Mouse (Mus musculus): ENCODE data around the gene Gucy2g.

Gene Gucy2g

DNA sequence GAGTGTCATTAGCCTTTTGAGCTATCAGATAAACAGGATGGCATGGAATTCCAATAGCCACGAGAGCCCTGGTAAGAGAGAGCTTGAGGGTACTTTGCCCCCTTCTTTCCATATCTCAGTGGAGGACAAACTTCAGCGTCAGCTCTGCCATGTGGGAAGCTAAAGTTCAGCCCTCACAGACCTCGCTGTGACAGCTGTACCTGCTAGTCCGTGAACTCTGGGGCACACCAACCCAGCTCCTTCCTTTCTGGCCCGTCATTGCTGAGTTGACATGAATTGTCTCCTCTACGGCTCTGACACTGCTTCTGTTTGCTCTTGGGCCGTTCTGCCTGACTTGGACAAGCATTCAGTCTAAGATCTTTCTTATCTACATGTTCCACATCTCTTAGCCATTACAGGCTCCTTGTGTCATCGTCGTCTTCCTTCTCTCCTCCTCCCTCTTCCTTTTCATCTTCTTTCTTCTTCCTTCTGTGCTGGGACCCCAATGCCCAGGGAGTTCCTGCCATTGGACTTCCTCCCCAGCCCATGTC is 7.0 kb upstream of the Gucy2g start:
- DNase-seq (ENCODE audit: low read depth): no peak

DNA sequence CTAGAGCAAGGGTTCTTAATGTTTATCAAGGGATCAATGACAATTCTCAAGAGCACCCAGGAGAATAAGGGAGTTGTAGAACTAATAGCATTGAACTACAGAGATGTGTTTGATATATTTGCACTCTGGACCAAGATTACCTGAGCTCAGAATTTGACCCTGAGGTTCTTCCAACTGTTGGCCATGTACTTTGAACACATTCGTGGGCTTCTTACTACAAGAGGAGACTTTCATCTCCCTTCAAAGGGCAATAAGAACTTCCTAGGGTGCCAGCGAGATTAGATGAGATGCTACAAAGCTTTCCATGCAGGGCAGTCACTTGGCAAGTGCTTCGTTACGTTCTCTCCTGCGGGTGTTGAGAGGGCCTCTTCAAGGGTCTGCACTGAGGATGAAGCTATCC is 6.5 kb upstream of the Gucy2g start:
- DNase-seq (ENCODE audit: low read depth): no peak

DNA sequence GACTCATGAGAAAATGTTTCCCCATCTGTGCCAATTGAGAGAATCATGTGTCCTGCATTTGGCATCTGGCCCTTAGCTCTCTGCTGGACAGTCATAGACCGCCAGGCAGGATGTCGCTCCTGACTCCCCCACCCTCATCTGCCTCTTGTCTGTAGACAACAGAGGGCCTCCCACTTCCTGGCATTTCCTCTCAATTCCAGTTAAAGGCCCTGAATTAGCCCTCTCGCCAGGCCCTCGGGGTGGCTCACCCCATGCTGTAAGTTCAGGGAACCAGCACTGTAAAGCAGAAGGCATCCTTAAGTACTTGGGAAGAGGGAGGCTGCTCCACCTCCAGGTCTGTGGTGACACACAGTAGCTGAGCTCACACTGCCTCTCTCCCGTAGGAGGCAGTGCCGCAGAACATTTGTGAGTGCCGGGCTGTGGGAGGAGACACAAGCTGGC is 3.8 kb upstream of the Gucy2g start:
- no peak for DNase-seq (ENCODE audit: low read depth)

DNA sequence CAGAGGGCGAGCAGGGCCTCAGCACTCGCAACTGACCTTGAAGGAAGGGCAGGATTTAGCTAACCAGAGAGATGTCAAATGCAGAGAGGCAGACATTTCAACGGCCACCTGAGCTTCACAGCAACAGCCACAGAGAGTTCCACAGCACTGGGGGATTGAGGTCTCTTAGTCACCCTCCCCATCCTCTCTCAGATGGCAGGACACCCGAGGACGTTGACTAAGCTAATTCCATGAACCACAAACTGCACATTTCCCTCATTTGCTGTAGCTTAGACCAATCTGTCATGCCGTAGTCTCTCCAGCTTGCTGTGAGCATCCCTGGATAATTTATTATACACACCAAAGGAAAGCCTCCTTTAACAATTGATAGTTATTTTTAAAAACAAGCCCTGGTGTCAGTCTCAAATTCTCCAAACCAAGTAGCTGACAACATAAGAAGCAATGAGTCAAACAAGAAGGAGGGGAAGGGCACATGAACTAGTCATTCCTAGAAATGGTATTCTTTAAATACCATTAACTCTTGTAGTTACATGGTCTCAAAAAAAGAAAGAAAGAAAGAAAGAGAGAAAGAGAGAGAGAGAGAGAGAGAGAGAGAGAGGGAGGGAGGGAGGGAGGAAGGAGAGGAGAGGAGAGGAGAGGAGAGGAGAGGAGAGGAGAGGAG is 1.1 kb downstream of the Gucy2g start:
- no peak for DNase-seq (ENCODE audit: low read depth)

DNA sequence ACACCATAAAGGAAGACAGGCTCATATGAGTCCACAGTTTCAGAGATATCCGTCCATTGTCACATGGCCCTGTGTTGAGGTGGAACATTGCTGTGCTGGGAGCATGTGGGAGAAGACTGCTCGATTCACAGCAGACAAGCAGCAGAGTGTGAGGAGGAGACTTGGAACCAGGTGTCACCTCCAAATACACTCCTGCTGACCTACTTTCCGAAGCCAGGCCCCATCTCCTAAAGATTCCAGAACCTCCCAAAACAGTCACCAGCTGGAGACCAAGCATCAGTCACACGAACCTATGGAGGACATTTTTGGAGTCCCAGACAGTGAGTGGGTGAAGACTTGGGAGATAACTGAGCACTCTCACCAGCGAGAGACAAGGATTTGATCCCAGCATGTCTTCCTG is 4.5 kb downstream of the Gucy2g start:
- DNase-seq (ENCODE audit: low read depth): no peak

DNA sequence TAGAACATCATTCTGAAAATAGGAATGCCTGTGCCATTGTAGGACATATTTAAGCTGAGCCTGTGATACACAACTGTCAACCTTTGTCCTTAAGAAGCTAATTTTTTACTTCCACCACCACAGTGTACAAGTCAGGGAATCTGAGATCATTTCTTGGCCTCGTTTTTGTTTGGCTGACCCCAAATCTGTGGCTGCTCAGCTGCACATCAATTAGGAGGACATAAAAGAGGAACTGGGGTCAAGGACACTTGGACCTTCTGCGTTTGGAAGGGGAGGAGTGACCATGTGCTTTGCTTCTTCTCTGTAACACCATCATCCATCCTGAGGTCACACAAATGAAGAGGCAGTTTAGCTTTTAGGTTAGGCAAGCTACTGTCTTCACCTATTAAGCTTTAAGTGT is 5.0 kb downstream of the Gucy2g start:
- no peak for DNase-seq (ENCODE audit: low read depth)

DNA sequence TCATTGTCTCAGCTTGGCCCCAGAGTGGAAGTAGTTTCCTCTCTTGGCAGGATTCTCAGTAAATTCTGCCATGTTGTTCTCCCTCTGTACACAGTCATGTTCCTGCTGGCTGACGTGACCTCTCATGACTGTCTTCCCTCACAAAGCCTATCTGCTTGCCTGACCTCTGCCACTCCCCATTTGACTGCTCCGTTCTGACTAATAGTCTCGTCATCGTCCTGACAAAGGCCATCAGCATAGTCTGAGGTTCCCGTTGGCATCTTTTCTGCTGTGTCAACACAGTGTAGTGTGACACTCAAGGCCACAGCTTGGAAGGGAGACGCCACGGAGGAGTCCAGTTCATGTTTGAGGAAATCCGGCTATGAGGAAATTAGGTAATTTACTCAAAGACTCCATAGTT is 8.9 kb downstream of the Gucy2g start:
- DNase-seq (ENCODE audit: low read depth): no peak

DNA sequence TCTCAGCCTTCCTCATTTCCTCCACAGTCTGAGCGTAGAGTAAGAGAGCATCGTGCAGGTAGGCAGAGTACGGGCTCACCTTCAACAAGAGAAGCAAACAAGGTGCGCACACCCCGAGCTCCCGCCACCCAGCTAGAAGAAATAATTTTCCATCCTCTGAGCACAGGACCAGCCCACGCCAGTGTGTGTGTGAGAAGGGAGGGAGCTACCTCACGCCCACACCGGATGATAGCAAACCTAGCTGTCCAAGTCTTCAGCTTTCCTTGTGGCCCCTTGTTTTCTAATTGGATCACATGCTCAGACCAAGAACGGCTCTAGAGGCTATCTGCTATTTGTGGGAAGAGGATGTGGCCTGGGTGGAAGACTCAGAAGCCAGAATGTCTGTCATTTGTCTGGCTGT is 10.0 kb downstream of the Gucy2g start:
- DNase-seq (ENCODE audit: low read depth): no peak

DNA sequence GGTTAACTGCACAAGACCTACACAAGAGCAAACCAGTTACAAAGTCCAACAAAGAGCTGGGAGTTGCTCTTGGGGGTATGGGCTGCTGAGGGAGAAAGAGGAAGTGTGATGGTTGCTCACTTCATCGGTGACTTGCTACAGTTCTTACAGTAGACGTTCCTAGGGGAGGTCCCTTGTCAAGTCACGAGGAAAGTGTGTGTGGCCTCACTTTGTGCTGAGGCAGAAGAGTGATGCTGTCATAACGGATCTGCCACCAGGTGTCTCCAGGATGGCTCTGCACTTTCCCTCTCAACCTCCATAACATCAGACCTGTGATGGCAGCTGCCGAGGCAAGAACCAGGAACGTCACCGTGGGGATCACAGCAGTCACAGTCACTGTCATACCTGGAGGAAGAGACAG is 13.9 kb downstream of the Gucy2g start:
- no peak for DNase-seq (ENCODE audit: low read depth)

DNA sequence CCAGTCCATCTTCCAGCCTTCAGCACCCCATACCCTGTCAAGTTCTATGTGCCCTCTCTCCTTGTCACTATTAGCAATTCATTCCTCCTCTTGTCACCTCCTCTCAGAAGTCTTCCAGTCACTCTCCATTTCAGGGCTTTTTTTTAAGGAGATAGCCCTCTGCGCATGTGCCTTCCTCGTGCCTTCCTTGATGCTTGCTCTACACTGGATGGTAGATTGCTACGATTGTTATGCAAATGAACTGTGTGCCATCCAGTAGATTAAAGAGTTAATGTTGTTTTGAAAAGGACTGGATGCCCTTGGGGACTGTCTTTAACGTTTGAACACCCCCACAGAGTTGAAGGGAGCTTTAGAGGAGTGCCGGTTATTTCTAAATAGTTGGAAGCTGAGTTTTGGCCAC is 14.4 kb downstream of the Gucy2g start:
- DNase-seq (ENCODE audit: low read depth): no peak

DNA sequence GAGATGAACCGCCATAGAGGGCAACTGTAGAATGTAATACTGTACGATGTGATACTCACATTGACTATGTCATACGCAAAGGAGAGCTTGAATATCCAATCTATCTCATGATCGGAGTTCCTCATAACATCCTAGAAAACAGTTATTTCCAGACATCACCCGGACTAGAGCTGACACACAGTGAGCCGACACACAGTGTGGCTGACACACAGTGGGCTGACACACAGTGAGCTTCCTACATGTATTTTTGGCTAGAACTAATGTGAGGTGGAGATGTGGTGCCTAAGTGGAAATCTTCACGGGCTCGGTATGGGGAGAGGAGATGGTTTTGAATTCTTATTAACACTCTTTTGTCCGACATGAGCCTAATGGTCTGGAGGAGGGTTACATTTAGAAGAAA is 18.8 kb downstream of the Gucy2g start:
- DNase-seq (ENCODE audit: low read depth): no peak

DNA sequence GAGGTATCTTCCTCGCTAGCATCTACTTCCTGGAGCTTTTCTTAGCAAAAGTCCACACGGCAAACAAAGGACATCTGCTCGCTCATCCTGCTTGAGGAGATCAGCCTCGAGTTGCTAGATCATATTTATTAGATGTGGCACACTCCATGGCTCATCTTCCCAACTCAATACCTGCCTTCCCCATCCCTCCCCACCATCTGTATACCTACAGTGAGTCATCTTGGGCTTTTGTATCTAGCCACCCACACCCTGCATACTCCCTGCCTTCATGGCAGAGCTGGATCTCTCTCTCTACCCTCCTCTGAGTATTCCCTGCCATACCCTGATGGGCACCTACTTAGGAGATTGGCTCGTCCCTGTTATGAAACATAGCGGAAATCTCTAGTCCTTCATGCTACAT is 19.8 kb downstream of the Gucy2g start:
- DNase-seq (ENCODE audit: low read depth): no peak

DNA sequence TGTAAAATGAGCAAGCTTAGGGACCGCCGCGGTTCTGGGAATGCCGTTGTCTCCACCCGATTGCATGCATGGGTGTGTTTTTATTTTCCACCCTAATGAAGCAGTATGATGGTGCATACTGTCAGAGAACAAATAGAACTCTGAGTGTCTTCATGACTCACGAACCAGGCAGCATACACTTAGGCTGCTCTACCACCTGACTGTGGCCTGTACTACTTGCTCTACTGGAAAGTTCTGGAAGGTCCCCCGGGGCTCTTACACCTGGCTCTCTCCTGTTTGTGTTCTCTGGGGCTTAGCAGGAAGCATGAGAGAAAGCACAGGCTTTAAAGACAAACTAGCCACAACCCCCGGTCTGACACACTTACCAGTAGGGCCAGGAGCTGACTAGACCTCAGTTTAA is 21.7 kb downstream of the Gucy2g start:
- no peak for DNase-seq (ENCODE audit: low read depth)

DNA sequence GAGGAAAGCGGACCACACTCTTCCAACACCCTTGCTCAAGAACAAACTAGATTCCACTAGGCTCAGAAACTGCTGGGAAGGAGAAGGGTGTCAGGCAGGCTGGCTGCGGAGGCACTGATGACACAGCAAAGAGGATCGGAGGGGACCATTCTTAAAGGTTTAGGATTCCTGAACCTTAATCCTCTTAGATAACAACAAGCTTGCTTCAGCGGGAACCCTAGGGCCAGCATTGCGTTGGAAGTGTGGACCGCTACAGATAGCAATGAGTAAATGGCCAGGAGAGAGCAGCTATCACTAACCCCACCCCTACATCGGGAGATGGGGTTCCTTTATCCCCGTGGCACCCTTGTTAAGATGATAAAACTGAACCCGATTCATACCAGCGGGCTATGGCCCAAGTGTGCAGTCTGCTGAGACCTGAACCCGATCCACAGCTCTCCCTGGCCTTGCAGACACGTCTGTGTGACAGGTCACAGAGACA is 22.3 kb downstream of the Gucy2g start:
- DNase-seq (ENCODE audit: low read depth): no peak

DNA sequence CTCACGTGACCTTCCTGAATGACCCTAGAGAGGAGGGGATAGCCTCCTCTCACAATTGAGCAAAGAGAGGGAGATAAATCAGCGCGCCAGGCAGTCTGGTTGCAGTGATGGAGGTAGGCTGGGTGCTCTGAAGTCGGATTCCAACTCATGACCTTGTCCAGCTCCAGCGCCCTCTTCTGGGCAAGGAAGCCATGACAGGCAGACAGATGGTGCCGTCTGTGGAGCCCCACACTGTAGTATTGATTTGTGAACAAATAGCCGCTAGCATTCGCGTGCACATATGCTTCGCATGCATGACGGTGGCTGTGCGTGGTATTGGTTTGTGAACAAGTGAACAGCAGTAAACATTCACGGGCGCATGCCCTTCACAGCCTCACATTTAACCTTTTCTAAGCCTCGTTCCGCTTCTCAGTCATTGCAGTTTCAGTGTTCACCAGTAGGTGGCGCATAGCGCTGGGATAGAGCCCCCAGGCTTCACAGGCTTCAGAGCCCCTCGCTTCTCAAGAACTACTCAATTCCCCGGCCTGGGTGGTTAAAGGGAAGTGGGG is 22.8 kb downstream of the Gucy2g start:
- peak; percentile 85 for DNase-seq (ENCODE audit: low read depth)

DNA sequence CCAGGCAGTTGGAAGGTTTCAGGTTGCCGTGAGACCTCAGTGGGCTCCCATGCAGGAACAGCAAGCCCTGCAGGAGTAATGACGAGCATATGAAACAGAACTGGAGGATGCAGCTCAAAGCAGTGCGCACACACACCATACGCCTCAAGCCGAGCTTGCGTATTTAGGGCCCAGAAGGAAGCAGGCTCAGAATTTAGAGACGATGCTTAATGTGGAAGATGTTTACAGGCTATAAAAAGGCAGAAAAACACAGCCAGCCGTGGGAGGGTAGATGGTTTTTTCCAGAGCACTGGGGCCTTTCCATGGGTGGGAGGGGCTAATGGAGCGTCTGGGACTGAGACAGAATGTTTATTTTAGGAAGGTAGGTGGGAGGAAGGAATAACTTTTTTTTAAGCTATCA is 23.7 kb downstream of the Gucy2g start:
- DNase-seq (ENCODE audit: low read depth): no peak

DNA sequence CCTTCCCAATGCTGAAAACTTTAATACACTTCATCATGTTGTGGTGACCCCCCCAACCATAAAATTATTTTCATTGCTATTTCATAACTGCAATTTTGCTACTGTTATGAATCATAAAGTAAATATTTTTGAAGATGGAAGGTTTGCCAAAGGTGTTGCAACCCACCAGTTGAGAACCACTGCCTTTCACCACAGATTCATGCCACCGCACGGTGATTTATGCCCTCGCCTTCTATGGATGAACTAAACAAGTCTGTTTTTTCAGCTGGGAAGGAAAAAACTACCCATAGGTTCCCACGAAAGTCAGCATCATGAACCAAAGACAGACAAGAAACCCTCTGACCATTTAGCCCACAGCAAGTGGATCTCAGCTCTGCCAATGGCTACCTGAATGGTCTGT is 24.2 kb downstream of the Gucy2g start:
- no peak for DNase-seq (ENCODE audit: low read depth)

DNA sequence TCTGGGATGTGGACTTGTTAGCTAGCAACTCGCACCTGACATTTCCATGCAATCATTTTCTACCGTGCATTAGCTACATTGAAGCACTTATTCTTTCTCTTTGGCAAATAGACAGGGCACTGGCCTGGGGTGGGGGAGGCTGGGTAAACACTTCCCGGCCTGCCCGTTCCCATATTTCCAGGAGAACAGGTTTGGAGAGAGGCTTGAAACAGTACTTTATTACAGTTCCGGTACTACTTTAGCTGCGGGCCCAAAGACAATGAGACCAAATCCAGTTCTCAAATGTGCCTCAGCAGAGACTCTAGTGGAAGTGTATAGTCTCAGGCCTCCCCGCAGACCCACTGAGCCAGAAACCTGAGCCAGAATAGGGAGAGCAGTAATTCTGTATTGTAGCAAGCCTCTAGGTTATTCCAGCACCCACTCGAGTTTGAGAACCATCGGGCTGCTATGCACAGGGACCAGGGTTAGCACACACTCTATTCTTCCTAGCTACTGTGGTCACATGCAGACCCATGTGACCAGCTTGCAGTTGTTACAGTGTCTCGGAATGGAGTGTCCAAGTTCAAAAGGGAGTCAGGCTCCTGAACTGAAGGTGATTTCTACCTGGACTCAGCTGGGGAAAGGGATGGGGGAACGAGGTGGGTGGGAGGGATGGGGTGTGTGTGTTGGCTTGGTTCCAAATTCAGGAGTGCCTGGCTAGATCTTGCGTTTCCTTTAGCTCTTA is 27.3 kb downstream of the Gucy2g start:
- DNase-seq (ENCODE audit: low read depth): no peak

DNA sequence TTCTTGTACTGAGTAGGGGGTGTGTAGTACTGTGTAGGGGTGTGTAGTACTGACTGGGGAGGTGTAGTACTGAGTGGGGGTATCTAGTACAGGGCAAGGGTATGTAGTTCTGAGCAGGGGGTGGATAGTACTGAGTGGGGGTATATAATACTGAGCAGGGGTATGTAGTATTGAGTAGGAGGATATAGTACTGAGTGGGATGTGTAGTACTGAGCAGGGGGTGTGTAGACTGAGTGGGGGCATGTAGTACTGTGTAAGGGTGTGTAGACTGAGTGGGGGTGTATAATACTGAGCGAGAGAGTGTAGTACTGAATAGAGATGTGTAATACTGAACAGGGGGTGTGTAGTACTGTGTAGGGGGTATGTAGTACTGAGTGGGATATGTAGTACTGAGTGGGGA is 29.3 kb downstream of the Gucy2g start:
- no peak for DNase-seq (ENCODE audit: low read depth)

DNA sequence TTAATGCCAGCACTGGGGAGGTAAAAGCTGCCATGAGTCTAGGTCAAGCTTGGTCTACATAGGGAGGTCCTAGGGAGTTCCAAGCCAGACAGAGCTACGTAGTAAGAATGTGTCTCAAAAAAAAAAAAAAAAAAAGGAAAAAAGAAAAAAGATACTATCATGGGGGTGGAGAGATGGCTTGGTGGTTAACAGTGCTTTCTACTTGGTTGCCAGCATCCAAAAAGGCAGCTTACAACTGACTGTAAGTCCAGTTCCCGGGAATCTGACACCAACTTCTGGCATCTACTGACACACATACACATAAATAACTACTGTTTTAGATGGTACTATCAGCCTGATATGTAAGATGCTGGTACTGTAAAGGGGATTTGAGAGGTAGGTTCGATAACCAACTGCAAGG is 32.0 kb downstream of the Gucy2g start:
- no peak for DNase-seq (ENCODE audit: low read depth)

DNA sequence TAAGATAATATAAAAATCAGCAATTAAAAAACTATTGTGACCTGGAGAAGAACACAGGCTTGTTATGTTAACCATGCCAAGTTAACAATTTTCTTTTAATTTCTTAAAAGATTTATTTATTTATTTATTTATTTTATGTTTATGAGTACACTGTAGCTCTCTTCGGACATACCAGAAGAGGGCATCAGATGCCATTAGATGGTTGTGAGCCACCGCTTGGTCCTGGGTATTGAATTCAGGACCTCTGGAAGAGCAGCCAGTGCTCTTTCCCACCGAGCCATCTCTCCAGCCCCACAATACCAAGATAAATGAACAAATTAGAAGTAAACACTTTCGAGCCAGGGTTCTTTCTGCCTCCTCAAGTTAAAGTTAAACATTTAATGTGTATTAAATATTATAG is 32.4 kb downstream of the Gucy2g start:
- no peak for DNase-seq (ENCODE audit: low read depth)

DNA sequence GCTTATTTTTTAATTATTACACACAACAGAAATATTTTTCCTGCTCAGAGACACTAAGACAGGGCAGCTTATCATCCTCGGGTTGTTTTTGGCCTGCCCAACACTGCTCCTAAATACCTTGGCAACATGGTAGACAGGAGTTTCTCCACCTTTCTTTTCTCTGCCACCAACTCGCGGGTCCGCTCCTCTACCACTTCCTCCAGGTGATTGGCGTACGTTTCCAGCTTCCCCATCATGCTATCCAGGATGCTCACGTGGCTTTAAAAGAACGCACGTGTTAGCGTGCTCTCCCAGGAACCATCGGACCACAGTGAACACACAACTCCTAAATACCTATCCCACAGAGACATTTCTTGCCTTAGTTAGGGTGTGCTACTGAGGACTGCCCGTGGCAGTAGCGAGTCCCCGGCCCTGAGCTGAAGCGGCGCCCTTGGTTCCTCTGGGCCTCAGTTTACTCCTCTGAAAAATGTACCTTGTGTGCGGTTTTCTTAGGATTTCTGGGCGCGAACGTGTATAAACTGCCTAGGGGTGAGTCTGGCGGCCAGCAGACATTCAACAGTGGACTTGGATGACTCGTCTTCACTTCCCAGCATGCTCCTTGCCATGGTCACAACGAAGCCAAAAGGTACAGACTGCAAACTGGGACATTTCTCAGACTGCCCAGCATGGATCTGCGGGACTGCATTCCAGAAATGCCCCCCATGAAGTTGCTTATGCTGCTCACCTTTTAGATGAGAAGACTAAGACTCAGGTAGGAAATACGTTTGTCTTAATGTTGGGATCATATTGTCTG is 33.1 kb downstream of the Gucy2g start:
- no peak for DNase-seq (ENCODE audit: low read depth)

DNA sequence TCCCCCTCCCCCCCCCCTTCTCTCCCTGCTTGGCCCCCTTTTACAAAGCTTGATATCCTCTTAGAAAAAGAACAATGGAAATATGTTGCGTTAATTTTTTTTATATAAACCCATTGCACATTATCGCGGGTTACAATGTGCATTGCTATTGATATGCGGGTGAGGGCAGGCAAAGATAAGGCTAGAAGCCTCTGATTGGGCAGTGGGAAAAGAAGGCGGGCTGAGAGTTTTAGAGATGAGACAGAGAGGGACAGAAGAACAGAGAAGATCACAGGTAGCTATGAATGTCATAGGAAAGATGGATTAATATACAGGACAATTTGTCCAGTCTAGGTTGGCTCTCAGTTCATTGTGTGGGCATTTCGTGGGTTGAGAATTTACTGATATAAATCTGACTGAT is 33.8 kb downstream of the Gucy2g start:
- no peak for DNase-seq (ENCODE audit: low read depth)

All from naive thymus-derived CD4-positive, alpha-beta T cell, adult 2 months (primary cell).